ENCODE assay signal across 14 mouse cellular contexts in the genomic region with DNA sequence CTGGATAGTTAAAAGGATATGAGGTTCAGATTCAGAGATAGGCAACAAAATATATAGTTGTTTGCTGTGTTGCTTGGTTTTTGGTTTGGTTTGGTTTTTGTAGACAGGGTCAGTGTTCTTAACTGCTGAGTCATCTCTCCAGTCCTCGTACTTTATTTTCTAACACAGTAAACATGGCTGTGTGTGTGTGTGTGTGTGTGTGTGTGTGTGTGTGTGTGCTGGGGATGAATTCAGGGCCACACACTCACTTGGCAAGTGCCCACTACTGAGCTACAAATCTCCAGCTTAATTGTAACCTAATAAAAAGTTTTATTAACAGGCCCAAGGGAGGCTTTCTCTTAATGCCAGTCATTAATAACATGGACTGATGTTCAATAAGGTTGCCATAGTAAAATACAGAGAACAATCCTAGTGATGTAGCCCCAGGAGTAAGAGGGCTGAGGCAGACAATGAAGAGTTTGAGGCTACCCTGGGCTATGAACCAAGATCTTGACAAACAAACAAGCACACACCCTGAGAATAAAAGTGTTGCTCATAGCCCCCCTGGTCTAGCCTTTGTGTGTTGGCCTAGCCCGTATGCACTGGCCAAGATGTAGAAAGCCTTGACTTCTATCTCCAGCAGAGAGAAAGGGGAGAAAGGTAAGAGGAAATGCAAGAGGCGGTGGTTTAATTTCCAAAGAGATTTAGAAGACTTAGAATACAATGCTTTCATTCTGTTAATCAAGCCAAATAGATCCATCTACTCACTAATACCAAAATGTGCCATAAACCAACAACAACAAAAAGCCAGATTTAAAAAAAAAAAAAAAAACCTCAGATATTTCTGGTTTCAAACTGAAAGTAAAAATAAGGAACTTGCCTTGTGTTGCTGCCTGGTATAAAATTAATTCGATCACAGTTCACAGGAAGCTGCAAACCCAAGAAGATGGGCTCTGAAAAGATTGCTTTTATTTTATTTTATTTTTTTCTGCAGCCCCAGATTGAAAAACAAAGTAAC. TPM values are rescaled to one million over a fixed set of nuclear protein-coding genes. Genes with fewer than 3 reads are reported as not detected.
DNase-seq lines count a peak whose midpoint lies in the region; ATAC-seq and TF ChIP-seq lines count a peak whose summit lies in the region.
"Had no signal": no experiment of that assay in that cellular context is flagged by ENCODE, and none has a peak within 500 bp of the region (broad histone marks: within the 10 kb centered on the region; RNA-seq: fewer than 3 reads in every experiment).

No protein-coding gene starts in this region.

- ATAC-seq in forebrain, embryonic 15.5 days (replicated peaks): 0 out of 2 replicates have a peak, but pooled peaks have one; percentile 26
- no peak for ATAC-seq in forebrain, embryonic 16.5 days
- ATAC-seq in neural tube, embryonic 12.5 days (ENCODE audit: low FRiP score, low read depth): 0 out of 2 replicates have a peak, but pooled peaks have one; percentile 21
- peak; percentile 61; the same call in 1 of the 2 replicates for ATAC-seq in neural tube, embryonic 15.5 days (ENCODE audit: low FRiP score)

- TF ChIP-seq POLR2A in bone marrow macrophage, adult 2 months (IDR thresholded peaks at IDR 0.05; ENCODE audit: borderline replicate concordance, low read depth, low read length): no peak

- H3K36me3 ChIP-seq in forebrain, embryonic 15.5 days: no peaks in the 10 kb centered on the region
- H3K36me3 ChIP-seq in forebrain, embryonic 16.5 days (ENCODE audit: control insufficient read depth, insufficient read depth): no peaks in the 10 kb centered on the region
- H3K36me3 ChIP-seq in neural tube, embryonic 12.5 days: no peaks in the 10 kb centered on the region
- H3K36me3 ChIP-seq in neural tube, embryonic 15.5 days: no peaks in the 10 kb centered on the region
- H3K36me3 ChIP-seq: heart, embryonic 15.5 days had no signal

- 55% methylated on average over 4 of the region's 4 CpGs for WGBS in forebrain, embryonic 15.5 days
- 54% methylated on average over 4 of the region's 4 CpGs for WGBS in forebrain, embryonic 16.5 days
- 69% methylated on average over 4 of the region's 4 CpGs for WGBS in neural tube, embryonic 12.5 days
- WGBS in neural tube, embryonic 15.5 days: 49% methylated on average over 4 of the region's 4 CpGs

- no peaks in the 10 kb centered on the region for H3K9me3 ChIP-seq in forebrain, embryonic 15.5 days
- H3K9me3 ChIP-seq in forebrain, embryonic 16.5 days (ENCODE audit: control insufficient read depth, low read length): no peaks in the 10 kb centered on the region
- no peaks in the 10 kb centered on the region for H3K9me3 ChIP-seq in neural tube, embryonic 12.5 days
- no peaks in the 10 kb centered on the region for H3K9me3 ChIP-seq in neural tube, embryonic 15.5 days (replicated peaks)
- H3K9me3 ChIP-seq: heart, embryonic 15.5 days had no signal

- no peak overlapping the region for H3K9ac ChIP-seq in forebrain, embryonic 15.5 days (replicated peaks)
- no peak overlapping the region for H3K9ac ChIP-seq in forebrain, embryonic 16.5 days (replicated peaks; ENCODE audit: low read depth, low read length)
- H3K9ac ChIP-seq in neural tube, embryonic 12.5 days: no peak overlapping the region
- no peak overlapping the region for H3K9ac ChIP-seq in neural tube, embryonic 15.5 days (replicated peaks)
- H3K9ac ChIP-seq: heart, embryonic 15.5 days; liver, embryonic 14.5 days had no signal

- H3K27me3 ChIP-seq in forebrain, embryonic 15.5 days: no peaks in the 10 kb centered on the region
- H3K27me3 ChIP-seq in forebrain, embryonic 16.5 days (replicated peaks; ENCODE audit: control insufficient read depth, insufficient read depth, low read length): no peaks in the 10 kb centered on the region
- H3K27me3 ChIP-seq in neural tube, embryonic 12.5 days (replicated peaks): no peaks in the 10 kb centered on the region
- H3K27me3 ChIP-seq in neural tube, embryonic 15.5 days (replicated peaks): 0 out of 2 replicates have a peak, but pooled peaks cover 3% of the 10 kb centered on the region

- no peaks in the 10 kb centered on the region for H3K4me1 ChIP-seq in forebrain, embryonic 15.5 days
- no peaks in the 10 kb centered on the region for H3K4me1 ChIP-seq in forebrain, embryonic 16.5 days (replicated peaks; ENCODE audit: control insufficient read depth, insufficient read depth, low read length)
- H3K4me1 ChIP-seq in neural tube, embryonic 12.5 days: no peaks in the 10 kb centered on the region
- H3K4me1 ChIP-seq in bone marrow macrophage, adult 2 months (ENCODE audit: control insufficient read depth, insufficient read depth, low read length): peaks cover 8% of the 10 kb centered on the region
- no peaks in the 10 kb centered on the region for H3K4me1 ChIP-seq in neural tube, embryonic 15.5 days
- H3K4me1 ChIP-seq: heart, embryonic 15.5 days had no signal

- no peak overlapping the region for H3K27ac ChIP-seq in forebrain, embryonic 15.5 days (replicated peaks)
- H3K27ac ChIP-seq in forebrain, embryonic 16.5 days (ENCODE audit: low read length): no peak overlapping the region
- H3K27ac ChIP-seq in neural tube, embryonic 12.5 days: no peak overlapping the region
- peak overlapping the region; percentile 72 for H3K27ac ChIP-seq in bone marrow macrophage, adult 2 months (ENCODE audit: insufficient read depth, low read depth, low read length)
- no peak overlapping the region for H3K27ac ChIP-seq in neural tube, embryonic 15.5 days (replicated peaks)
- H3K27ac ChIP-seq: heart, embryonic 15.5 days; kidney, postnatal 0 days; liver, embryonic 14.5 days had no signal

- no peak overlapping the region for H3K4me2 ChIP-seq in forebrain, embryonic 15.5 days (replicated peaks)
- H3K4me2 ChIP-seq in forebrain, embryonic 16.5 days (ENCODE audit: low read length): no peak overlapping the region
- H3K4me2 ChIP-seq in neural tube, embryonic 12.5 days (replicated peaks): no peak overlapping the region
- no peak overlapping the region for H3K4me2 ChIP-seq in neural tube, embryonic 15.5 days
- H3K4me2 ChIP-seq: heart, embryonic 15.5 days had no signal

- no peak for TF ChIP-seq CTCF in bone marrow macrophage, adult 2 months (IDR thresholded peaks at IDR 0.05; ENCODE audit: low read depth, low read length)

- H3K4me3 ChIP-seq in forebrain, embryonic 15.5 days: no peak overlapping the region
- no peak overlapping the region for H3K4me3 ChIP-seq in forebrain, embryonic 16.5 days (replicated peaks; ENCODE audit: low read length)
- H3K4me3 ChIP-seq in neural tube, embryonic 12.5 days: no peak overlapping the region
- peak overlapping the region; percentile 17; the same call in 1 of the 2 replicates for H3K4me3 ChIP-seq in bone marrow macrophage, adult 2 months (ENCODE audit: insufficient read depth, low read length)
- H3K4me3 ChIP-seq in neural tube, embryonic 15.5 days (replicated peaks): no peak overlapping the region
- H3K4me3 ChIP-seq: heart, embryonic 15.5 days had no signal

- DNase-seq in neural tube, embryonic 10.5 days (ENCODE audit: extremely low spot score, low spot score): no peak
- DNase-seq in retina, postnatal 1 day: no peak
- no peak for DNase-seq in testis, postnatal 14 days (ENCODE audit: low spot score)
- DNase-seq: cerebellum, adult 11 months; gastrocnemius, postnatal 14 days; lung, postnatal 4 days had no signal

RNA-seq across cellular contexts. Expression of gene Acsf2, which starts 9.4 kb away (rescaled TPM):
- 1.0 and 1.3 TPM in 2 replicates for polyA plus RNA-seq in forebrain, embryonic 15.5 days (2015; fragmentation: Nextera tagmentation; extraction: Ambion mirVana)
- polyA plus RNA-seq in forebrain, embryonic 16.5 days (2015; fragmentation: Nextera tagmentation; extraction: Ambion mirVana): 0.98 and 1.2 TPM in 2 replicates
- polyA plus RNA-seq in neural tube, embryonic 12.5 days (2016; fragmentation: Nextera tagmentation; extraction: Ambion mirVana): 2.6 and 3.7 TPM in 2 replicates
- polyA plus RNA-seq in bone marrow macrophage, adult 2 months (2012; ENCODE audit: insufficient read depth, insufficient read length, missing spikeins): 9.5 and 10.2 TPM in 2 replicates
- polyA plus RNA-seq in neural tube, embryonic 15.5 days (2015; fragmentation: Nextera tagmentation; extraction: Ambion mirVana): 1.1 and 3.2 TPM in 2 replicates

RNA-seq across cellular contexts. Expression of gene Lrrc59, which starts 18.5 kb away (rescaled TPM):
- polyA plus RNA-seq in forebrain, embryonic 15.5 days (2015; fragmentation: Nextera tagmentation; extraction: Ambion mirVana): 160 and 164 TPM in 2 replicates
- 162 and 166 TPM in 2 replicates for polyA plus RNA-seq in forebrain, embryonic 16.5 days (2015; fragmentation: Nextera tagmentation; extraction: Ambion mirVana)
- polyA plus RNA-seq in neural tube, embryonic 12.5 days (2016; fragmentation: Nextera tagmentation; extraction: Ambion mirVana): 201 and 203 TPM in 2 replicates
- 48.9 and 57.6 TPM in 2 replicates for polyA plus RNA-seq in bone marrow macrophage, adult 2 months (2012; ENCODE audit: insufficient read depth, insufficient read length, missing spikeins)
- 148 and 163 TPM in 2 replicates for polyA plus RNA-seq in neural tube, embryonic 15.5 days (2015; fragmentation: Nextera tagmentation; extraction: Ambion mirVana)

RNA-seq across cellular contexts. Expression of gene Mrpl27, which starts 42.5 kb away (rescaled TPM):
- polyA plus RNA-seq in forebrain, embryonic 15.5 days (2015; fragmentation: Nextera tagmentation; extraction: Ambion mirVana): 123 and 127 TPM in 2 replicates
- 103 and 114 TPM in 2 replicates for polyA plus RNA-seq in forebrain, embryonic 16.5 days (2015; fragmentation: Nextera tagmentation; extraction: Ambion mirVana)
- polyA plus RNA-seq in neural tube, embryonic 12.5 days (2016; fragmentation: Nextera tagmentation; extraction: Ambion mirVana): 128 and 134 TPM in 2 replicates
- polyA plus RNA-seq in bone marrow macrophage, adult 2 months (2012; ENCODE audit: insufficient read depth, insufficient read length, missing spikeins): 65.1 and 74.4 TPM in 2 replicates
- polyA plus RNA-seq in neural tube, embryonic 15.5 days (2015; fragmentation: Nextera tagmentation; extraction: Ambion mirVana): 146 and 154 TPM in 2 replicates

RNA-seq across cellular contexts. Expression of gene Eme1, which starts 42.7 kb away (rescaled TPM):
- 9.7 and 11.2 TPM in 2 replicates for polyA plus RNA-seq in forebrain, embryonic 15.5 days (2015; fragmentation: Nextera tagmentation; extraction: Ambion mirVana)
- 8.2 and 8.9 TPM in 2 replicates for polyA plus RNA-seq in forebrain, embryonic 16.5 days (2015; fragmentation: Nextera tagmentation; extraction: Ambion mirVana)
- 19.8 and 23.0 TPM in 2 replicates for polyA plus RNA-seq in neural tube, embryonic 12.5 days (2016; fragmentation: Nextera tagmentation; extraction: Ambion mirVana)
- 4.1 and 7.5 TPM in 2 replicates for polyA plus RNA-seq in bone marrow macrophage, adult 2 months (2012; ENCODE audit: insufficient read depth, insufficient read length, missing spikeins)
- 2.3 and 5.3 TPM in 2 replicates for polyA plus RNA-seq in neural tube, embryonic 15.5 days (2015; fragmentation: Nextera tagmentation; extraction: Ambion mirVana)

RNA-seq across cellular contexts. Expression of gene Chad, which starts 46.2 kb away (rescaled TPM):
- 0.14 and 0.17 TPM in 2 replicates for polyA plus RNA-seq in forebrain, embryonic 15.5 days (2015; fragmentation: Nextera tagmentation; extraction: Ambion mirVana)
- 0.24 and 0.52 TPM in 2 replicates for polyA plus RNA-seq in forebrain, embryonic 16.5 days (2015; fragmentation: Nextera tagmentation; extraction: Ambion mirVana)
- 1.3 and 1.5 TPM in 2 replicates for polyA plus RNA-seq in neural tube, embryonic 12.5 days (2016; fragmentation: Nextera tagmentation; extraction: Ambion mirVana)
- not detected in 2 replicates for polyA plus RNA-seq in bone marrow macrophage, adult 2 months (2012; ENCODE audit: insufficient read depth, insufficient read length, missing spikeins)
- polyA plus RNA-seq in neural tube, embryonic 15.5 days (2015; fragmentation: Nextera tagmentation; extraction: Ambion mirVana): 1.2 and 1.8 TPM in 2 replicates
